Mouse (Mus musculus) megakaryocyte, embryonic 14.5 days (primary cell): ENCODE data around the gene Pdk1. TPM values are rescaled to one million over a fixed set of nuclear protein-coding genes. Genes with fewer than 3 reads are reported as not detected.
"Not testable (repeated sequence)": the region's sequence is repeated elsewhere in the genome, so short reads cannot be mapped to it uniquely, and the experiment has no call there.

ENCODE experiments used
- H3K27me3 ChIP-seq: replicated peaks from 2 replicates; pipeline ENCODE3; 2012; ENCODE audit warnings: inconsistent platforms
- H3K36me3 ChIP-seq: replicated peaks from 2 replicates; pipeline ENCODE3; 2012; ENCODE audit warnings: low read length, inconsistent platforms, mixed read lengths
- H3K4me1 ChIP-seq: 2 replicates; pipeline ENCODE4 v1.6.1; 2012; ENCODE audit warnings: inconsistent platforms
- H3K4me3 ChIP-seq: replicated peaks from 2 replicates; pipeline ENCODE3; 2012; ENCODE audit warnings: moderate library complexity, mild to moderate bottlenecking, inconsistent platforms
- H3K9me3 ChIP-seq: 2 replicates; pipeline ENCODE4 v1.6.1; 2012; ENCODE audit warnings: inconsistent platforms
- FLI1 ChIP-seq: IDR thresholded peaks from 2 replicates; pipeline ENCODE4 v1.6.1; 2012; ENCODE audit warnings: low read length, inconsistent platforms, mixed read lengths
- GATA1 ChIP-seq: IDR thresholded peaks from 3 replicates; pipeline ENCODE4 v1.6.1; 2012; ENCODE audit warnings: mixed read lengths, low read length, inconsistent platforms, borderline replicate concordance
- polyA plus RNA-seq: library from polyadenylated mRNA; stranded (reverse); fragments of >175 nt; gene quantifications from 2 replicates; pipeline ENCODE4 v1.2.3, GENCODE M21; 2012; ENCODE audit warnings: low replicate concordance; ENCODE audit not compliant: insufficient read depth

Gene Pdk1
- polyA plus RNA-seq, 1 experiment = 16.5 TPM

DNA sequence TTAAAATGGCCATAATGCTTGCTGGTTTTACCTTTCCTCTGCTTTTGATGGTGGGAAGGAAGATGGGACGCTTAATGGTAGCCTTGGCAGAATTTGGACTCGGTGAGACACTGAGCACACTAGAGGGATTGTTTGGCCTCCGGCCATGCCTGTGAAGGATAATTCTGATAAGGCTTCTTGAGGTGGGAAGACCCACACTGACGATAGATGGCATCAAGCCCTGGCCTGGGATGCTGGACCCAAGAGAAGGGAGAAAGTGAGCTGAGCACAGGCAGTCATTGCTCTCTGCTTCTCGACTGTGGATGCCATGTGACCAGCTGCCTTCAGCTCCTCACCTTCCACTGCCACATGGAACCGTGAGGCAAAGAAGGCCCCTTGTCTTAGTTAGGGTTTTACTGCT, 28.1 kb upstream of the Pdk1 start:
- no peaks in the 10 kb centered on the region for H3K27me3 ChIP-seq
- TF ChIP-seq GATA1 (no peak), FLI1 (no peak)
- H3K36me3 ChIP-seq = peaks cover 100% of the 10 kb centered on the region
- no peak overlapping the region for H3K4me3 ChIP-seq
- H3K9me3 ChIP-seq = no peaks in the 10 kb centered on the region
- H3K4me1 ChIP-seq = peaks cover 11% of the 10 kb centered on the region; the same call in 1 of the 2 replicates

DNA sequence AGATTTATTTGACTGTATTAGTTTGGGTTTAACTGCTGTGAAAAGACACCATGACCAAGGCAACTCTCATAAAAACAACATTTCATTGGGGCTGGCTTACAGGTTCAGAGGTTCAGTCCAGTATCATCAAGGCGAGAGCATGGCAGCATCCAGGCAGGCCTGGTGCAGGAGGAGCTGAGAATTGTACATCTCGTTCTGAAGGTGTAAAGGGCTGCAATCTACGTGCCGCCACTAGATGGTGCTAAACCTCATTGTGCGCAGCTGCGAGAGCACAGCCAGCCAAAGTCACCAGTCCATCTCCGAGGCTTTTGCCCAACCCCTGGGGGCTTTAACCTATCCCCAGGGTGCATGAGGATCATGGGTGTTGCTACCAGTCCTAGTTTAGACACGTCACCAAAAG, 20.9 kb upstream of the Pdk1 start:
- not testable (repeated sequence) for H3K4me3 ChIP-seq
- H3K36me3 ChIP-seq = peaks cover 95% of the 10 kb centered on the region

DNA sequence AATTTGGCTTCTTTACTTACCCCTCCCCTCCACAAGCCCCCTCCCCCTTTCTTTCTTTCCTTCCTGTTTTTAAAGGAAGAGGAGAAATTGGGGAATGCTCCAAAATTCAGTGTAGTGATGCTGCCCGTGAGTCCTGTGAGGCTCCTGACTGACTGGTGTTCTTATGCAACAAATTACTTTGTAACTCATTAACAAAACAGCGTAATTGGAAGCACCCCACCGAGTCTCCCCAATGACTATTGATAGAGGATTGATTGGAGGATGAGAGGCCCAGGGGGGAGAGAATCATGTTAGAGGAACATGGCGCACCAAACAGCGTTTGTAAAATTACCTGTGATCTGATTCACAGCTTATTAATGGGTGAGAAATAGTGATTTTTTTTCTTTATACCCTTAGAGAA, 17.9 kb upstream of the Pdk1 start:
- peaks cover 3% of the 10 kb centered on the region; the same call in 1 of the 2 replicates for H3K9me3 ChIP-seq
- no peaks in the 10 kb centered on the region for H3K27me3 ChIP-seq
- H3K4me1 ChIP-seq = peaks cover 8% of the 10 kb centered on the region
- H3K36me3 ChIP-seq = peaks cover 92% of the 10 kb centered on the region
- TF ChIP-seq FLI1 = no peak
- TF ChIP-seq GATA1 = no peak
- H3K4me3 ChIP-seq = no peak overlapping the region

More for the DNA sequence above, 20.9 kb upstream of the Pdk1 start:
- H3K27me3 ChIP-seq, H3K9me3 ChIP-seq, H3K4me1 ChIP-seq: not testable (repeated sequence)

DNA sequence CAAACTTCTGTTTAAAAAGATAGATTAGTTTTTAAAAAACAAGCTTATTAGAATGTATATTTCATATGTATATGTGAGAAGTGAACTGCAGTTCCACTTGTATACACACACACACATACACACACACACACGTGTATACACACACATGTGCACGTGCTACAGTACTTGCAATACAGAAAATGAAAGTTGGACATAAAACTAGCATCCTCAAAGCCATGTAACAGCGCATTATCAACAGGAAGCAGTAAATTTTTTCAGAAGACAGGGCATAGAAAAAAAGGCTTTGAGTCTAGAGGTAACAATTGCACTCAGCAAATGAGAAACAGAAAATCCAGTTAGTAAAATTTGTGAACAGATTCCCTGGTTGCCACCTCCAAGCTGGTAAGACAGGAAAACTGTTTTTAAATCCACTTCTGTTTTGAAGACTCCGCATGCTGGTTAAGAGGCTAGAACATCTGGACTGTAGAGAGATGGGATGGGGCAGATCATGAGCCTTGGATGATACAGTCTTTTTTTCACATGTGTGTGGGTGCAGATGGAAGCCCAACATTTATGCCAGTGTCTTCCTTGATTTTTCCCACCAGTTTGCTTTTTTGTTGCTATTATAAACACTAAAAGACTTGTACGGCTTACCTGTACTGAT, 9.4 kb upstream of the Pdk1 start:
- peaks cover 11% of the 10 kb centered on the region for H3K36me3 ChIP-seq
- no peaks in the 10 kb centered on the region for H3K27me3 ChIP-seq
- H3K4me1 ChIP-seq = peaks cover 79% of the 10 kb centered on the region
- TF ChIP-seq FLI1 = no peak
- no peaks in the 10 kb centered on the region for H3K9me3 ChIP-seq
- peak overlapping the region; percentile 71 for H3K4me3 ChIP-seq

DNA sequence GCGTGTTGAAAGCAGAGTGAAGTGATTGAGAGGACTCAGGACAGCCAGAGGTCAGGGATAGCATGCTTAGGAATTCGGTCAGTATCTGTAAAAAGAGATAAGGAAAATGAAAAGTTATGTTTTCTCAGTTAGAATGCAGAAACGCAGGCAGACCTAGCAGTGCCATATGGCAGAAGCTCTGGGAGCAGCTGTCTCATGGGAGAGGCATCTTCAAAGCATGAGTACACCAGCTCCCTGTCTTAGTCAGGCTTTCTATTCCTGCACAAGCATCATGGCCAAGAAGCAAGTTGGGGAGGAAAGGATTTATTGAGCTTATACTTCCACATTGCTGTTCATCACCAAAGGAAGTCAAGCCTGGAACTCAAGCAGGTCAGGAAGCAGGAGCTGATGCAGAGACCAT, 8.0 kb upstream of the Pdk1 start:
- TF ChIP-seq GATA1 (no peak), FLI1 (no peak)

DNA sequence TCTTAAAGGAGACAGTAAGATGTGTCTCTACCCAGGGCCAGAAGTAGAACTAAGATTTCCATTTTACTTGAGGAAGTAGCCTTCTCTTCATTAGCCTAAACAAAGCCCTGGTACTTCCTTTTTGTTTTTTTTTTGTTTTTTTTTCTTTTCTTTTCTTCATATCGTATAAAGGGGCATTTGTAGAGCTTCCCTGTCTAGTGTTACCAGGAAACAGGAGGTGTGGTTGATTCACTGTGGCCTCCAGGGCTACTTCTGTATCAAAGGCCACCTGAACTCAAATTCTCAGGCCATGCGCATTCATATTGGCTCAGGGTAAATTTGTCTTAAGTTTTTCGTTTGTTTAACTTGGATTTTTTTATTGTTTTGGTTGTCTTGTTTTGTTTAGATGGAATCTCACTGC, 7.1 kb upstream of the Pdk1 start:
- TF ChIP-seq GATA1 (no peak), FLI1 (no peak)
- Histone ChIP-seq H3K36me3 (no peaks in the 10 kb centered on the region), H3K27me3 (no peaks in the 10 kb centered on the region), H3K9me3 (no peaks in the 10 kb centered on the region), H3K4me1 (peaks cover 70% of the 10 kb centered on the region), H3K4me3 (no peak overlapping the region)

More for the DNA sequence above, 8.0 kb upstream of the Pdk1 start:
- Histone ChIP-seq H3K4me1 (peaks cover 74% of the 10 kb centered on the region), H3K4me3 (no peak overlapping the region), H3K36me3 (no peaks in the 10 kb centered on the region), H3K9me3 (no peaks in the 10 kb centered on the region), H3K27me3 (no peaks in the 10 kb centered on the region)

DNA sequence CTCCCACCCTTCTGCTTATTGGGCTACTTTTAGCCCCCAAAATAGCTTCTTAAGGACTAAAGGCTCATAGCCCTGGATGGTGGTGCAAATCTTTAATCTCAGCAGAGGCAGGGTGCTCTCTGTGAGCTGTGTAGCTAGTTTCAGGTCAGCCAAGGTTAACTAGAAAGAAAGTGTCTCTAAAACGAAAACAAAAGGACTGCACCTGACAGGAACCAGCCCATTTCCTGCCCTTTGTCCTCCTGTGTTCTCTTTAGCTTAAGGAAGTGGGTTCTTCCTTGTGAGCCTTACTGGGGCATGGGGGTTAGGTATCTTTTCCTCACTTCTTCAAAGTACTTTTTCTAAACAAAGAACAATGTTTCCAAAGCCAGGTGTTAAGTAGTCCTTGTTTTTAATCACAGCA, 6.5 kb upstream of the Pdk1 start:
- no peaks in the 10 kb centered on the region for H3K27me3 ChIP-seq
- H3K9me3 ChIP-seq = no peaks in the 10 kb centered on the region
- peaks cover 68% of the 10 kb centered on the region for H3K4me1 ChIP-seq
- TF ChIP-seq FLI1 (no peak), GATA1 (no peak)
- H3K36me3 ChIP-seq = no peaks in the 10 kb centered on the region
- no peak overlapping the region for H3K4me3 ChIP-seq

DNA sequence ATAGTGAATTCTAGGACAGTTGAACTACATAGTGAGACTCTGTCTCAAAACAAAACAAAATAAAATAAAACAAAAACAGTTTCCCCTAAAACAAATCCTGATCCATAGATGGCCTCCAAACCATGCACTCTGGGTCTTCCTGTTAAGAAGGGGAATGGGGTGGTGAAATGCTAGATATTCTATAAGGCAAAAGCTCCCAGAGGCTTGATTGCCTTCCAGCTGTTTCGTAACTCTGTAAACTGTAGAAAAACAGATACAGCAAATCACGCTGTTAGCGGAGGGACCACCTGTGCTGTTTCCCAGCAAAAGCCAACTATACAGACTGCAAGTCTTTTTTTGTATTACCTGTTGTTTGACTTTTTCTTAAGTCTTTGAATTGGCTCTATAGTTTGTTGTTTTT, 6.0 kb upstream of the Pdk1 start:
- peaks cover 67% of the 10 kb centered on the region for H3K4me1 ChIP-seq
- TF ChIP-seq GATA1 (no peak), FLI1 (no peak)
- no peaks in the 10 kb centered on the region for H3K27me3 ChIP-seq
- no peaks in the 10 kb centered on the region for H3K9me3 ChIP-seq
- H3K4me3 ChIP-seq = no peak overlapping the region
- no peaks in the 10 kb centered on the region for H3K36me3 ChIP-seq

DNA sequence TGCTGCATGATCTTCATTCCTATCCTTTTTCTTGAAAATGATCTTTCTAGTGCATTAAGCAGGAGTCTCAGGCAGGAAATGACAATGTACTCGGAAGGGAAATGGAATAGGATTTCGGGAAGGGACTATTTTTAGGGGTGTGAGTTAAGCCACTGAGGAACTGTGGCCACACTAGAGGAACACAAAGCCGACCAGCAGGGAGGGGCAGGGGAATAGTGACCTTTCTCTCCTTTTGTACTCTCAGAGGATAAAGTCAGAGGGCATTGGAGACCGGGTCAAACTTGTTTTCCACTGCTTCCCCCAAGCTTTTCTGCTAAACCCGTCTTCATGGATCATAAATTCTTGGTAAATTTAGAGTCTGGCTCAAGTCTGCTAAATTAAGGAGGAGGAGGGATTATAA, 5.5 kb upstream of the Pdk1 start:
- no peaks in the 10 kb centered on the region for H3K9me3 ChIP-seq
- no peak for TF ChIP-seq FLI1
- no peak for TF ChIP-seq GATA1
- H3K27me3 ChIP-seq = no peaks in the 10 kb centered on the region
- H3K4me3 ChIP-seq = peak overlapping the region; percentile 56
- no peaks in the 10 kb centered on the region for H3K36me3 ChIP-seq
- peaks cover 68% of the 10 kb centered on the region for H3K4me1 ChIP-seq

DNA sequence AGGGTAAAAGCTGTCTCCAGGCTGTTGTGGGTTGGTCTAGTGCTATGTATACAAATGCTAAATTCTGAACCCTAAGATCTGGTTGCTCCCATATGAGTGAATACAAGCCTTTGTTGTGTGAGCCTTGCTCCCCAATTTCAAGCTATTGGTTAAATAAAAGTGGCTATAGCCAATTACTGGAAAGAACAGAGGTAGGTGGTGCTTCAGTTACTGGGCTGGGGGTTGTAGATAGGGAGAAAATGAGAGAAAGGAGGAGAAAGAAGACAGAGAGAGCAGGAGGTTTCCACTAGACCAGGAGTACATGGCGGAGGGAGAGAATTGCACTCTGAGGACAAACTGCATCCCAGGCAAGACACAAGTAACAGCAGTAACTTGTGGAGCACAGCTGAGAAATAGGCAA, 4.8 kb upstream of the Pdk1 start:
- no peak for TF ChIP-seq GATA1
- TF ChIP-seq FLI1 = no peak
- Histone ChIP-seq H3K4me3 (peak overlapping the region; percentile 14), H3K36me3 (no peaks in the 10 kb centered on the region), H3K27me3 (no peaks in the 10 kb centered on the region), H3K9me3 (no peaks in the 10 kb centered on the region), H3K4me1 (peaks cover 64% of the 10 kb centered on the region)

DNA sequence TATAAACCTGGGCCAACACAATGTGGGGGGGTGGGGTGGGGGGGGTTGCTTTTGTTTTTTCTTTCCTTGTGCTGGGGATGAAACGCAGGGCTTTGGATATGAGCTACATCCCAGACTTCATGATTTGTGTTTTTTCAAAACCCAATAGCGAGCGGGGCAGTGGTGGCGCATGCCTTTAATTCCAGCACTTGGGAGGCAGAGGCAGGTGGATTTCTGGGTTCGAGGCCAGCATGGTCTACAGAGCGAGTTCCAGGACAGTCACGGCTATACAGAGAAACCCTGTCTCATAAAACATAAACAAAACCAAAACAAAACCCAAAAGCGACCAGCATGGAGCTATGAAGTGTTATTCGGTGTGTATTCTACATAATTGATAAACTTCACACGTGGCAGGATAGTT, 883 bp upstream of the Pdk1 start:
- H3K4me3 ChIP-seq = peak overlapping the region; percentile 96
- H3K27me3 ChIP-seq = no peaks in the 10 kb centered on the region
- peaks cover 16% of the 10 kb centered on the region for H3K36me3 ChIP-seq
- TF ChIP-seq FLI1 = no peak
- no peak for TF ChIP-seq GATA1
- H3K4me1 ChIP-seq = peaks cover 53% of the 10 kb centered on the region
- no peaks in the 10 kb centered on the region for H3K9me3 ChIP-seq
